Mouse (Mus musculus) C2C12 (cell line): ENCODE measurements at regions not wholly inside any gene's neighbourhood (a gene's known extent, or its start where the extent isn't known, plus 50 kb on each side); places are given as distances from the start of the nearest gene placed in this dataset.
"Not testable (repeated sequence)": the region's sequence is repeated elsewhere in the genome, so short reads cannot be mapped to it uniquely, and the experiment has no call there.

Experiments used
- H3K27me3 ChIP-seq: one replicate; pipeline ENCODE4 v1.6.1; 2011; ENCODE audit not compliant: control insufficient read depth, insufficient read depth, insufficient read length
- H3K36me3 ChIP-seq: one replicate; pipeline ENCODE4 v1.6.1; 2011; ENCODE audit not compliant: control insufficient read depth, insufficient read depth
- H3K4me3 ChIP-seq: one replicate; pipeline ENCODE4 v1.5.1; 2011; ENCODE audit warnings: mild to moderate bottlenecking, control low read depth; ENCODE audit not compliant: poor library complexity, insufficient read depth, severe bottlenecking
- H3K79me2 ChIP-seq: one replicate; pipeline ENCODE4 v1.6.1; 2011; ENCODE audit not compliant: control insufficient read depth, insufficient read depth
- H3K79me3 ChIP-seq: one replicate; pipeline ENCODE4 v1.6.1; 2011; ENCODE audit warnings: low read depth, control low read depth
- H3ac ChIP-seq: one replicate; pipeline ENCODE3; 2011; ENCODE audit warnings: low read depth; ENCODE audit not compliant: control insufficient read depth, insufficient read length
- CEBPB ChIP-seq: IDR thresholded peaks from one replicate; pipeline ENCODE4 v1.6.1; 2011; ENCODE audit warnings: low read depth, mild to moderate bottlenecking, control low read depth, moderate library complexity
- CTCF ChIP-seq: IDR thresholded peaks from one replicate; pipeline ENCODE4 v1.5.1; 2011; ENCODE audit not compliant: control insufficient read depth, insufficient read depth, insufficient read length
- FOSL1 ChIP-seq: IDR thresholded peaks from one replicate; pipeline ENCODE4 v1.8.0; 2011; ENCODE audit warnings: mild to moderate bottlenecking, low read length; ENCODE audit not compliant: poor library complexity, insufficient read depth, severe bottlenecking
- MAX ChIP-seq: IDR thresholded peaks from one replicate; pipeline ENCODE4 v1.6.1; 2011; ENCODE audit warnings: mild to moderate bottlenecking, control low read depth
- MYOD1 ChIP-seq: IDR thresholded peaks from one replicate; pipeline ENCODE4 v1.6.1; 2011; ENCODE audit warnings: low read depth; ENCODE audit not compliant: control insufficient read depth, insufficient read length
- MYOG ChIP-seq: IDR thresholded peaks from one replicate; pipeline ENCODE4 v1.6.1; 2011; ENCODE audit not compliant: control insufficient read depth, insufficient read length; ENCODE audit errors: extremely low read depth
- USF1 ChIP-seq: IDR thresholded peaks from one replicate; pipeline ENCODE4 v1.6.1; 2011; ENCODE audit warnings: low read depth, mild to moderate bottlenecking, control low read depth, moderate library complexity

- H3K79me3 ChIP-seq = no peaks in the 10 kb centered on the region
- no peaks in the 10 kb centered on the region for H3K36me3 ChIP-seq
- H3K4me3 ChIP-seq = no peak overlapping the region
- H3ac ChIP-seq = no peak overlapping the region
- H3K27me3 ChIP-seq = no peaks in the 10 kb centered on the region
- TF ChIP-seq MAX (no peak), MYOG (no peak), USF1 (no peak), CTCF (no peak), CEBPB (no peak), FOSL1 (no peak), MYOD1 (no peak)
- no peaks in the 10 kb centered on the region for H3K79me2 ChIP-seq
Observed at GRCm38 (mm10) chr17:82272845-82273244, 534.7 kb upstream of the Slc8a1 start.

GRCm38 (mm10) chr17:82266842-82267241 is 528.7 kb upstream of the Slc8a1 start:
- not testable (repeated sequence) for H3K36me3 ChIP-seq, H3K4me3 ChIP-seq, H3K79me3 ChIP-seq, H3K79me2 ChIP-seq, H3K27me3 ChIP-seq, H3ac ChIP-seq

- H3K27me3 ChIP-seq = no peaks in the 10 kb centered on the region
- H3K79me3 ChIP-seq = no peaks in the 10 kb centered on the region
- H3K79me2 ChIP-seq = no peaks in the 10 kb centered on the region
- no peak overlapping the region for H3ac ChIP-seq
- TF ChIP-seq MYOD1 = no peak
- no peak for TF ChIP-seq MAX
- TF ChIP-seq MYOG = no peak
- no peak for TF ChIP-seq CTCF
- no peak for TF ChIP-seq CEBPB
- no peak for TF ChIP-seq USF1
- TF ChIP-seq FOSL1 = no peak
- no peaks in the 10 kb centered on the region for H3K36me3 ChIP-seq
- no peak overlapping the region for H3K4me3 ChIP-seq
Observed at GRCm38 (mm10) chr17:82252362-82252761, 514.2 kb upstream of the Slc8a1 start.

GRCm38 (mm10) chr17:82251841-82252240 is 513.7 kb upstream of the Slc8a1 start:
- Histone ChIP-seq H3K27me3 (no peaks in the 10 kb centered on the region), H3ac (no peak overlapping the region), H3K79me2 (no peaks in the 10 kb centered on the region), H3K79me3 (no peaks in the 10 kb centered on the region), H3K36me3 (no peaks in the 10 kb centered on the region), H3K4me3 (no peak overlapping the region)
- TF ChIP-seq MYOG (no peak), CTCF (no peak), FOSL1 (no peak), MAX (no peak), USF1 (no peak), CEBPB (no peak), MYOD1 (no peak)

- Histone ChIP-seq H3ac (no peak overlapping the region), H3K79me2 (no peaks in the 10 kb centered on the region), H3K79me3 (no peaks in the 10 kb centered on the region), H3K36me3 (no peaks in the 10 kb centered on the region), H3K4me3 (no peak overlapping the region), H3K27me3 (no peaks in the 10 kb centered on the region)
- no peak for TF ChIP-seq CEBPB
- no peak for TF ChIP-seq MYOG
- no peak for TF ChIP-seq USF1
- no peak for TF ChIP-seq CTCF
- no peak for TF ChIP-seq MYOD1
- TF ChIP-seq FOSL1 = no peak
- no peak for TF ChIP-seq MAX
Observed at GRCm38 (mm10) chr17:82238361-82238760, 500.2 kb upstream of the Slc8a1 start.

- Histone ChIP-seq H3K27me3 (no peaks in the 10 kb centered on the region), H3K79me2 (no peaks in the 10 kb centered on the region), H3K36me3 (no peaks in the 10 kb centered on the region), H3ac (no peak overlapping the region), H3K79me3 (no peaks in the 10 kb centered on the region), H3K4me3 (no peak overlapping the region)
- TF ChIP-seq FOSL1 (no peak), MYOD1 (no peak), MAX (no peak), CEBPB (no peak), USF1 (no peak), CTCF (no peak), MYOG (no peak)
Observed at GRCm38 (mm10) chr17:82237456-82237855, 499.3 kb upstream of the Slc8a1 start.
